Mouse (Mus musculus) thymus, postnatal 36 days (tissue): ENCODE data around the gene Sprr2d.

Experiments
- DNase-seq, 2 experiments: peaks; one replicate each; pipeline ENCODE4 v3.0.0; 2022; ENCODE audit warnings: mixed read lengths in 2 of 2

Gene Sprr2d

DNA sequence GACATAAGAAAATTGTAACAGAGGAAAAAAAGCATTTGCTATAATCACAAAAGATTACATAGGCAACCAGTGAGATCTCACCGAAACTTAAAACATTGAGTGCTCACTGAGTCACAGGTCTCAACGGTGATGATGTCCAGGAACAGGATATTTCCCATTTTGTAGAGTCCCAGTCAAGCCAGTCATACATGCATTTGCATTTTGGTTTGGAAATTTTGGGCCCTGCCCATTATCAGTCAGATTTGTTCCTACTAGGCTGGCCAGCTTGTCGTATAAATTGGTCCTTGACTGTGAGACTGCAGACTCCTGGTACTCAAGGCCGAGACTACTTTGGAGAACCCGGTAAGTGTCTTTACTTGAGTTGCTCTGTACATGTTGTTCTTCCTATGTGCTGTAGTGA, at the start of gene Sprr2d:
Gene Sprr2d (plus strand): TSS at position 301 of the 400 bp plus-strand sequence.
- DNase-seq, result no peak

DNA sequence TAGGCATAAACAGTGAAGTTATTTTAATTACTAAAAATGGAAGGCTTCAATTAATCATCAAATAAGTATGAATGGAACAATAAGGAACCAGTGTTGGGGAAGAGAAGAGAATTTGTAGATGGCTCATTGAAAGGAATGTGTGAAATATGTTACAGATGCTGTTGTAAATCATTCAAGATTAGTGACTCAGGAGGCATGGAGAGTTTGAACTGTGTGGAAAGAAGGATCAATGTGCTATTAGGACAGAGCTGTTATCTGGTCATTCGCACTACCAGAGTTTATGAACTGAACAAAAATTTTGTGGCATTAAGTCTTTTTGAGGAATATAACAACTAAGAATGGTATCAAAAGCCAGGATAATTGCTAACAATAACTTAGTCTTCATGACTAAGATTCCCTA, 31.5 kb upstream of the Sprr2d start:
- no peak for DNase-seq

- DNase-seq, result no peak
These were observed 22.6 kb upstream of the Sprr2d start, which contains the start of gene Sprr2b for GRCm38 (mm10) chr3:92316320-92316719. Sprr2b (plus strand) TSS chr3:92316620.

DNA sequence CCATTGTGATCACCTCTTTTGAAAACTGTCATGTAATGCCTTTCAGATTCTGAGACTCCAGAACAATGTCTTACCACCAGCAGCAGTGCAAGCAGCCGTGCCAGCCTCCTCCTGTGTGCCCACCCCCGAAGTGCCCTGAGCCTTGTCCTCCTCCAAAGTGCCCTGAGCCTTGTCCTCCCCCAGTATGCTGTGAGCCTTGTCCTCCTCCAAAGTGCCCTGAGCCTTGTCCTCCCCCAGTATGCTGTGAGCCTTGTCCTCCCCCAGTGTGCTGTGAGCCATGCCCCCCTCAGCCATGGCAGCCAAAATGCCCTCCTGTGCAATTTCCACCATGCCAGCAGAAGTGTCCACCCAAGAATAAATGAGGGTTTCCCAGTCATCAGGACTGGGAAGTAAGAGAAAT, 21.6 kb upstream of the Sprr2d start:
- DNase-seq, result no peak

GRCm38 (mm10) chr3:92336278-92336677, 2.7 kb upstream of the Sprr2d start:
- DNase-seq, result no peak

- DNase-seq, result no peak
These were observed 12.9 kb downstream of the Sprr2d start, which contains the start of gene Sprr2e for GRCm38 (mm10) chr3:92351843-92352242. Sprr2e (plus strand) TSS chr3:92352143.

DNA sequence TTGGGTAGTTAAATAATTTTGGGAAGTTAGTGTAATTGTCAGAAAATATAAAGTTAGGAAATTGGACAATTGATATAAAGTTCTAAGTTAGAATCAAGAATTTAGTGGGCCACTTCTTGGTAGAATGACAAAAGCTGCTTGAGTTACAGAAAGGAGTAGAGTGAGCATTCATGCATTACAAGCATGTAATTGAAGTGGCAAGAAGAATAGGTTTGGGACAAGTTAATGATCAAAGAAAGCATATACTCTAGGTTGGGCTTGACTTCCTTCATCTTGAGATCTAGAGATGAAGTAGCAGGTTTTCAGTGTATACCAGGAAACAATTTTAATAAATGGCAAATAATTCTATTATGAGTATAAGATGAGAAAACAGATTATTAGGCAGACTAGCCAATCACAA, 22.7 kb downstream of the Sprr2d start:
- no peak for DNase-seq

- DNase-seq, result no peak
These were observed 25.9 kb downstream of the Sprr2d start, which contains the start of gene Sprr2f for GRCm38 (mm10) chr3:92364887-92365286. Sprr2f (plus strand) TSS chr3:92365187.

DNA sequence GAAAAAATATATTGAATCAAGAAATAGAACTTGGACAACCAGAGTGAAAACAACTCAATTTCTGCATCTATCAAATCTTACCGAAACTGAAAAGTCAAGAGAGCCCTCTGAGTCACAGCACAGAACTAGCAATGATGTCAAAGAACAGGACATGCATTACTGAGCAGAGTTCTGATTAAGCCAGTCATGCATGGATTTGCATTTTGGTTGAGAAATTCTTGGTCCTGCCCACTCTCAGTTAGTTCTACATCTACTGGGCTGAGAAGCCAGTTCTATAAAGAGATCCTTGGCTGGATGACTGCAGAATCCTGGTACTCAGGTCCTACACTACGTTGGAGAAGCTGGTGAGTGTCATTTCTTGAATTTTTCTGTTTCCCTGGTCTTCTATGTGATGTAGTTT, 34.7 kb downstream of the Sprr2d start:
- DNase-seq, result no peak

GRCm38 (mm10) chr3:92385385-92385784, 46.4 kb downstream of the Sprr2d start, which contains the start of gene Sprr2h:
Sprr2h (plus strand) TSS chr3:92385685.
- DNase-seq, result no peak
